Mouse (Mus musculus) leukemia stem cell, adult 10-12 weeks (primary cell): ENCODE data around the gene Arnt. TPM values are rescaled to one million over a fixed set of nuclear protein-coding genes. Genes with fewer than 3 reads are reported as not detected.

Experiments
- polyA plus RNA-seq: library from polyadenylated mRNA; stranded (reverse); fragments of >175 nt; gene quantifications from 2 replicates; pipeline ENCODE4 v1.2.3, GENCODE M21; 2012; ENCODE audit warnings: low replicate concordance

Arnt gene
- polyA plus RNA-seq = 20.3 and 33.5 TPM in 2 replicates

GRCm38 (mm10) chr3:95434136-95434982 is at the start of gene Arnt:
TSS of gene Arnt (plus strand) at chr3:95434388.

GRCm38 (mm10) chr3:95402741-95403140 is 31.4 kb upstream of the Arnt start, which contains the start of gene 4930558C23Rik:
TSS of gene 4930558C23Rik (minus strand) at chr3:95402841.

GRCm38 (mm10) chr3:95499024-95499423 is 64.8 kb downstream of the Arnt start, which contains the start of gene Ctsk:
TSS of gene Ctsk (plus strand) at chr3:95499256.

GRCm38 (mm10) chr3:95526622-95527211 is 92.5 kb downstream of the Arnt start, which contains the start of gene Ctss:
TSS of gene Ctss (plus strand) at chr3:95526786.

Other genes with a start within 250 kb of the Arnt start
- 2.4 and 7.3 TPM in 2 replicates for gene Gabpb2, start 216.5 kb upstream of the Arnt start, polyA plus RNA-seq
- gene Cdc42se1, start 205.7 kb upstream of the Arnt start, polyA plus RNA-seq = 252 and 331 TPM in 2 replicates
- gene Mllt11, start 202.2 kb upstream of the Arnt start, polyA plus RNA-seq = 3.0 and 11.4 TPM in 2 replicates
- 0.46 and 0.96 TPM in 2 replicates for gene Gm128, start 192.8 kb upstream of the Arnt start, polyA plus RNA-seq
- gene Bnipl, start 183.2 kb upstream of the Arnt start, polyA plus RNA-seq = not detected in 2 replicates
- gene Mindy1, start 153.0 kb upstream of the Arnt start, polyA plus RNA-seq = 120 and 126 TPM in 2 replicates
- gene Prune1, start 152.3 kb upstream of the Arnt start, polyA plus RNA-seq = 1.3 and 3.3 TPM in 2 replicates
- gene Anxa9, start 127.2 kb upstream of the Arnt start, polyA plus RNA-seq = 0.52 and 1.0 TPM in 2 replicates
- gene Cers2, start 119.6 kb upstream of the Arnt start, polyA plus RNA-seq = 76.6 and 174 TPM in 2 replicates
- 22.6 and 30.5 TPM in 2 replicates for gene Setdb1, start 77.2 kb upstream of the Arnt start, polyA plus RNA-seq
- not detected in 2 replicates for gene 4930558C23Rik, start 31.5 kb upstream of the Arnt start, polyA plus RNA-seq
- gene Ctsk, start 64.9 kb downstream of the Arnt start, polyA plus RNA-seq = 0.16 TPM in 1 of 2 replicates, not detected in the other
- gene Ctss, start 92.4 kb downstream of the Arnt start, polyA plus RNA-seq = 2.2 and 2.7 TPM in 2 replicates
- gene Hormad1, start 125.3 kb downstream of the Arnt start, polyA plus RNA-seq = not detected in 2 replicates
- gene Golph3l, start 154.5 kb downstream of the Arnt start, polyA plus RNA-seq = 0.42 and 2.9 TPM in 2 replicates
- gene Ensa, start 190.6 kb downstream of the Arnt start, polyA plus RNA-seq = 18.6 and 25.3 TPM in 2 replicates
- 285 and 586 TPM in 2 replicates for gene Mcl1, start 224.4 kb downstream of the Arnt start, polyA plus RNA-seq